Mouse (Mus musculus) kidney, embryonic 14.5 days (tissue): ENCODE data around the gene Bola1. TPM values are rescaled to one million over a fixed set of nuclear protein-coding genes. Genes with fewer than 3 reads are reported as not detected.
A peak's percentile ranks its signal among the peaks of the same experiment; 100 is the strongest.
"Not testable (repeated sequence)": the region's sequence is repeated elsewhere in the genome, so short reads cannot be mapped to it uniquely, and the experiment has no call there.

Experiments used
- ATAC-seq: fragments of 200-750 bp; cut with Nextera tagmentation; 2 replicates; pipeline ENCODE4 v1.8.0; 2017; ENCODE audit warnings: moderate number of reproducible peaks, mild to moderate bottlenecking, moderate TSS enrichment, moderate library complexity; ENCODE audit not compliant: low FRiP score, low TSS enrichment
- H3K27ac ChIP-seq: fragments of 300-500 bp; sonication (generic); 2 replicates; pipeline ENCODE4 v1.5.1; 2014; ENCODE audit warnings: low read depth, mild to moderate bottlenecking, low read length, moderate library complexity, mixed read lengths
- H3K27me3 ChIP-seq: fragments of 300-500 bp; sonication (generic); 2 replicates; pipeline ENCODE4 v1.6.1; 2014; ENCODE audit warnings: mild to moderate bottlenecking, low read length; ENCODE audit not compliant: control insufficient read depth, insufficient read depth
- H3K36me3 ChIP-seq: fragments of 300-500 bp; sonication (generic); 2 replicates; pipeline ENCODE4 v1.6.1; 2014; ENCODE audit warnings: low read length, mixed read lengths; ENCODE audit not compliant: control insufficient read depth, insufficient read depth
- H3K4me1 ChIP-seq: fragments of 300-500 bp; sonication (generic); 2 replicates; pipeline ENCODE4 v1.6.1; 2014; ENCODE audit warnings: low read length, mixed read lengths; ENCODE audit not compliant: control insufficient read depth, insufficient read depth
- H3K4me2 ChIP-seq: fragments of 300-500 bp; sonication (generic); replicated peaks from 2 replicates; pipeline ENCODE4 v1.6.1; 2014; ENCODE audit warnings: low read depth, mild to moderate bottlenecking, low read length
- H3K4me3 ChIP-seq: fragments of 300-500 bp; sonication (generic); 2 replicates; pipeline ENCODE4 v1.5.1; 2014; ENCODE audit warnings: mild to moderate bottlenecking, low read length
- H3K9ac ChIP-seq: fragments of 300-500 bp; sonication (generic); 2 replicates; pipeline ENCODE4 v1.6.1; 2014; ENCODE audit warnings: low read depth, mild to moderate bottlenecking, low read length, moderate library complexity
- H3K9me3 ChIP-seq: fragments of 300-500 bp; sonication (generic); 2 replicates; pipeline ENCODE4 v1.6.1; 2016; ENCODE audit warnings: low read length; ENCODE audit not compliant: control insufficient read depth
- WGBS: fragments of 180-500 bp; shearing (Covaris S2); extraction: QIAGEN DNeasy Blood & Tissue Kit; methylation state at CpG from one replicate; pipeline ENCODE4 v1.1.7; 2014; 5-methylcytosine and 5-hydroxymethylcytosine counted together
- polyA plus RNA-seq: library from polyadenylated mRNA; unstranded; fragments of >200 nt; fragmentation: Nextera tagmentation; extraction: Ambion mirVana; gene quantifications from 2 replicates; pipeline ENCODE4 v1.2.1, GENCODE M21; 2014

The Bola1 gene
- polyA plus RNA-seq, 1 experiment from 2014 or later, result 65.0 TPM

GRCm38 (mm10) chr3:96179531-96179930, 40.0 kb downstream of the Bola1 start:
- Histone ChIP-seq H3K4me2 (no peak overlapping the region), H3K4me1 (peaks cover 16% of the 10 kb centered on the region), H3K27ac (no peak overlapping the region), H3K9me3 (no peaks in the 10 kb centered on the region), H3K9ac (no peak overlapping the region), H3K27me3 (no peaks in the 10 kb centered on the region), H3K4me3 (no peak overlapping the region), H3K36me3 (peaks cover 41% of the 10 kb centered on the region)
- 78% methylated on average over 4 of the region's 4 CpGs for WGBS
- no peak for ATAC-seq

GRCm38 (mm10) chr3:96178902-96179301, 40.6 kb downstream of the Bola1 start:
- H3K9me3 ChIP-seq, result no peaks in the 10 kb centered on the region
- 91% methylated on average over 2 of the region's 2 CpGs for WGBS

GRCm38 (mm10) chr3:96178427-96178826, 41.1 kb downstream of the Bola1 start:
- no peaks in the 10 kb centered on the region for H3K27me3 ChIP-seq
- peaks cover 49% of the 10 kb centered on the region for H3K36me3 ChIP-seq
- no peak for ATAC-seq
- H3K9ac ChIP-seq, result no peak overlapping the region
- no peak overlapping the region for H3K4me3 ChIP-seq
- peaks cover 19% of the 10 kb centered on the region for H3K4me1 ChIP-seq
- no peaks in the 10 kb centered on the region for H3K9me3 ChIP-seq
- no peak overlapping the region for H3K27ac ChIP-seq
- no peak overlapping the region for H3K4me2 ChIP-seq
- 92% methylated on average over 4 of the region's 4 CpGs for WGBS

More at GRCm38 (mm10) chr3:96178902-96179301, 40.6 kb downstream of the Bola1 start:
- Histone ChIP-seq H3K27ac (no peak overlapping the region), H3K4me3 (no peak overlapping the region), H3K27me3 (no peaks in the 10 kb centered on the region), H3K36me3 (peaks cover 47% of the 10 kb centered on the region), H3K4me1 (peaks cover 18% of the 10 kb centered on the region), H3K4me2 (no peak overlapping the region), H3K9ac (no peak overlapping the region)
- no peak for ATAC-seq

GRCm38 (mm10) chr3:96175251-96175650, 44.3 kb downstream of the Bola1 start:
- no peak overlapping the region for H3K27ac ChIP-seq
- peaks cover 49% of the 10 kb centered on the region for H3K36me3 ChIP-seq
- H3K4me3 ChIP-seq, result no peak overlapping the region
- no peaks in the 10 kb centered on the region for H3K9me3 ChIP-seq
- WGBS, result 93% methylated on average over 6 of the region's 6 CpGs
- ATAC-seq, result no peak
- no peak overlapping the region for H3K4me2 ChIP-seq
- peaks cover 6% of the 10 kb centered on the region; the same call in 1 of the 2 replicates for H3K4me1 ChIP-seq
- no peaks in the 10 kb centered on the region for H3K27me3 ChIP-seq
- no peak overlapping the region for H3K9ac ChIP-seq

GRCm38 (mm10) chr3:96174042-96174441, 45.5 kb downstream of the Bola1 start:
- ATAC-seq, H3K9me3 ChIP-seq, H3K9ac ChIP-seq, H3K27ac ChIP-seq, H3K4me1 ChIP-seq, H3K4me3 ChIP-seq, H3K4me2 ChIP-seq, H3K27me3 ChIP-seq: not testable (repeated sequence)
- WGBS, result 82% methylated on average over 4 of the region's 4 CpGs
- peaks cover 49% of the 10 kb centered on the region for H3K36me3 ChIP-seq

GRCm38 (mm10) chr3:96173185-96173584, 46.3 kb downstream of the Bola1 start:
- no peaks in the 10 kb centered on the region for H3K27me3 ChIP-seq
- H3K4me3 ChIP-seq, result peak overlapping the region; percentile 94
- peaks cover 44% of the 10 kb centered on the region for H3K36me3 ChIP-seq
- no peak overlapping the region for H3K27ac ChIP-seq
- WGBS, result 40% methylated on average over 7 of the region's 7 CpGs
- H3K4me1 ChIP-seq, result peaks cover 6% of the 10 kb centered on the region; the same call in 1 of the 2 replicates
- no peak for ATAC-seq
- H3K9ac ChIP-seq, result peak overlapping the region; percentile 94
- peak overlapping the region; percentile 80 for H3K4me2 ChIP-seq
- no peaks in the 10 kb centered on the region for H3K9me3 ChIP-seq

- Histone ChIP-seq H3K36me3 (peaks cover 38% of the 10 kb centered on the region), H3K27ac (peak within 1 kb of the TSS; percentile 99)
These were observed 47.0 kb downstream of the Bola1 start, which contains the start of gene Sf3b4 for GRCm38 (mm10) chr3:96172197-96173178. Gene Sf3b4, plus strand, starts transcription at chr3:96172332.

GRCm38 (mm10) chr3:96171583-96172196, 47.8 kb downstream of the Bola1 start:
- H3K27ac ChIP-seq, result peak overlapping the region; percentile 99
- WGBS, result 17% methylated on average over 18 of the region's 18 CpGs
- no peaks in the 10 kb centered on the region for H3K27me3 ChIP-seq
- H3K4me3 ChIP-seq, result peak overlapping the region; percentile 94
- H3K9ac ChIP-seq, result peak overlapping the region; percentile 94
- ATAC-seq, result peak; percentile 25
- H3K4me1 ChIP-seq, result peaks cover 6% of the 10 kb centered on the region; the same call in 1 of the 2 replicates
- H3K9me3 ChIP-seq, result no peaks in the 10 kb centered on the region
- peak overlapping the region; percentile 64 for H3K4me2 ChIP-seq
- peaks cover 33% of the 10 kb centered on the region for H3K36me3 ChIP-seq

More at GRCm38 (mm10) chr3:96172197-96173178, 47.0 kb downstream of the Bola1 start, which contains the start of gene Sf3b4:
- Histone ChIP-seq H3K9ac (peak within 1 kb of the TSS; percentile 94), H3K4me2 (peak within 1 kb of the TSS; percentile 80), H3K27me3 (no peaks in the 10 kb centered on the region), H3K4me3 (peak within 1 kb of the TSS; percentile 94), H3K9me3 (no peaks in the 10 kb centered on the region), H3K4me1 (peaks cover 6% of the 10 kb centered on the region; the same call in 1 of the 2 replicates)
- WGBS, result under 1% methylated on average over 58 of the region's 58 CpGs
- peak; percentile 94 for ATAC-seq
